Mouse (Mus musculus): ENCODE data around the gene Eef1akmt1. TPM values are rescaled to one million over a fixed set of nuclear protein-coding genes. Genes with fewer than 3 reads are reported as not detected.

Gene Eef1akmt1
- polyA plus RNA-seq, 1 experiment from 2014 or later, result 89.6 TPM

GRCm38 (mm10) chr14:57503729-57504128 is 67.7 kb downstream of the Eef1akmt1 start:
- Histone ChIP-seq H3K4me3 (no peak overlapping the region), H3K4me2 (no peak overlapping the region), H3K36me3 (peaks cover 5% of the 10 kb centered on the region; the same call in 1 of the 2 replicates), H3K27ac (replicated peaks) (no peak overlapping the region), H3K27me3 (no peaks in the 10 kb centered on the region), H3K9me3 (no peaks in the 10 kb centered on the region), H3K4me1 (replicated peaks) (no peaks in the 10 kb centered on the region), H3K9ac (no peak overlapping the region)
- 92% methylated on average over 6 of the region's 6 CpGs for whole genome bisulfite sequencing
- ATAC-seq (ENCODE audit: low FRiP score, low read depth), result no peak

Other genes starting within 250 kb of the Eef1akmt1 start
- 11.8 and 12.8 TPM in 2 replicates for gene Cryl1, start 173.1 kb downstream of the Eef1akmt1 start, polyA plus RNA-seq (2015; fragmentation: Nextera tagmentation; extraction: Ambion mirVana)
- 17.0 and 18.8 TPM in 2 replicates for gene Ift88, start 147.6 kb downstream of the Eef1akmt1 start, polyA plus RNA-seq (2015; fragmentation: Nextera tagmentation; extraction: Ambion mirVana)
- 6.1 and 7.4 TPM in 2 replicates for gene Il17d, start 46.8 kb downstream of the Eef1akmt1 start, polyA plus RNA-seq (2015; fragmentation: Nextera tagmentation; extraction: Ambion mirVana)
- 11.6 and 12.3 TPM in 2 replicates for gene Xpo4, start 93.8 kb upstream of the Eef1akmt1 start, polyA plus RNA-seq (2015; fragmentation: Nextera tagmentation; extraction: Ambion mirVana)
- not detected in 2 replicates for gene Gm49361, start 174.5 kb upstream of the Eef1akmt1 start, polyA plus RNA-seq (2015; fragmentation: Nextera tagmentation; extraction: Ambion mirVana)
- 8.1 and 8.2 TPM in 2 replicates for gene Lats2, start 186.8 kb upstream of the Eef1akmt1 start, polyA plus RNA-seq (2015; fragmentation: Nextera tagmentation; extraction: Ambion mirVana)
- 23.6 and 29.2 TPM in 2 replicates for gene Sap18, start 226.6 kb upstream of the Eef1akmt1 start, polyA plus RNA-seq (2015; fragmentation: Nextera tagmentation; extraction: Ambion mirVana)

Measured in hindbrain, embryonic 15.5 days (tissue).